Mouse (Mus musculus) frontal cortex, postnatal 36 days (tissue): ENCODE results near the gene Wdr93.

Experiments
- DNase-seq, 2 experiments: peaks; one replicate each; pipeline ENCODE4 v3.0.0; 2022; ENCODE audit warnings: low spot score in 2 of 2

The Wdr93 gene

GRCm38 (mm10) chr7:79742659-79743536 is at the start of gene Wdr93, which contains the start of gene Pex11a:
Gene Wdr93, plus strand, starts transcription at chr7:79743163.
Gene Pex11a, minus strand, starts transcription at chr7:79743131.
- peak; percentile 65 to 81 for DNase-seq

- no peak for DNase-seq
Observed at GRCm38 (mm10) chr7:79696495-79696894, 46.5 kb upstream of the Wdr93 start.

DNA sequence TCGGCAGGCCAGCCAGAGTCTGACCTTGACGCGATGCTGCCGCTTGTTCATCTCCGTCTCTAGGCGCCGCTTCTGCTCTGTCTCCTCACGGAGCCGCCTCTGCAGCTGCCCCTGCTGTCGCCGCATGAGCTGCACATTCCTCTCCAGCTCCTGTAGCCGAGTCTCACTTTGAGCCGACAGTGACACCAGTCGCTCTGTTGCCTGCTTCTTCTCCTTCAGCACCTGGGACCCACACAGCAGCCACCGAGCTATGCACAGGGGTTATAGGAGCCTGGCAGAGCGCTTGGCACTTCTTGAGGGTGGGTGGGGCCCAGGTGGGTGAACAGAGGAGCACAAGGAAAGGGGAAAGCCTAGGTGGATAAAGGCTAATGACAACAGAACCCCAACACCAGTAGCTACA is 40.2 kb upstream of the Wdr93 start:
- DNase-seq: no peak

DNA sequence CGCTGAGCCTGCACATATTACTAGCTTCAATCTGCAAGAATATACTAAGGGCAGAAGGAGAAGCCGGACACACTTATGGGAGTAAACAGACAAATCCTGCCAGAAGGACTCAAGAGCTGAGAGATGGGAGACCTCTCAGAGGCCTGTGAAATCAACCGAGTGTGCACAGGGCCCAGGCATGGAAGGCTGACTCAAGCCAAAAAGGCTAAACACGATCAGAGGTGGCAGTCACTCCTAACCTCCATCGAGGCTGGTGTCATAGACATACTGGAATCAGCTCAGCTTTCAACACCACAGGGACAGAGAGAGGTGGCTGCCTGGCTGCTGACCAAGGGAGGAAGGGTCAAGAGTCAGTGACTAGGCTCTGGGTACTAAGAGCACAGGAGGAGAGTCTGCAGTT is 37.8 kb upstream of the Wdr93 start:
- no peak for DNase-seq

DNA sequence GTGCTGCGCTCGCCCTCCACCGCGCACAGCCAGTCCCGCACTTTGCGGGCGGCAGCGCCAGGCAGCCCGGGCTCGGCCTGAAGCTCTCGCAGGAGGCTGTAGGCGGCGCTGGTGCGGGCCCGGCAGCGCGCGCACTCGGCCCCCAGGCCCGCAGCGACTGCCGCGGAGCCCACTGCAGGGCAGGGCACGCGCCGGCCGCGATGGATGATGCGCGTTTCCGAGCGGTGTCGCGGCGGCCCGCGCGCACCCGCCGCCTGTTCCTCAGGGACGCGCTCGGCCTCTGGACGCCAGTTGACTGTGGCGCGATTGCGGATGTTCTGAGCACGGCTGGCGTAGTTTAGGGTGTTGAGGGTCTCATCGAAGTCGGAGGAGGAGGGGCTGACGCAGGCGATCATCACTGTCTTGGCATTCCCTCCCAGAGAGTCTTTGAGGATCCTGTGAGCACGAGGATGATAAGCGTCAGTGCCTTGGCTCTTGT is 32.8 kb upstream of the Wdr93 start:
- peak; percentile 40 to 58 for DNase-seq

DNA sequence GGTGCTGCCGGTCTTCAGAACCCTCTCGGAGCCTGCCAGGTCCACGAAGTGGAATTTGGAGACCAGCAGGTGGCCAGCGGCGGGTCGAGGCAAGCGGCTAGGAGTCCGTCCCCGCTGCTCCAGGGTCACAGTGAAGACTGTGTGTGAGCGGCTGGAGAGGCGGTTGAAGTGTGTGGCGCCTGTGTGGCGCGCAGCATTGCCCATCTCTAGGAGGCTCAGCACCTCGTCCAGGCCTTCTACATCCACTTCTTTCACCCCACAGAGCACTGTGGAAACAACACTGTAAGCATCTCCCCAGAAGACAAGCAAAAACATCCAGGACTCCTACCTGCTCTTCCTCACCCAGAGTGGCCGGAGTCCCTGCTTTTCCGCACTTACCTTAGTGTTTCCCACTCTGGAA is 32.1 kb upstream of the Wdr93 start:
- peak in 1 of 2 experiments; percentile 22 for DNase-seq

- DNase-seq: peak in 1 of 2 experiments; percentile 31
Observed at GRCm38 (mm10) chr7:79715187-79715981, 27.6 kb upstream of the Wdr93 start, which contains the start of gene Kif7. Gene Kif7, minus strand, starts transcription at chr7:79715720.

- peak in 1 of 2 experiments; percentile 51 for DNase-seq
Observed at GRCm38 (mm10) chr7:79721386-79721977, 21.5 kb upstream of the Wdr93 start.

DNA sequence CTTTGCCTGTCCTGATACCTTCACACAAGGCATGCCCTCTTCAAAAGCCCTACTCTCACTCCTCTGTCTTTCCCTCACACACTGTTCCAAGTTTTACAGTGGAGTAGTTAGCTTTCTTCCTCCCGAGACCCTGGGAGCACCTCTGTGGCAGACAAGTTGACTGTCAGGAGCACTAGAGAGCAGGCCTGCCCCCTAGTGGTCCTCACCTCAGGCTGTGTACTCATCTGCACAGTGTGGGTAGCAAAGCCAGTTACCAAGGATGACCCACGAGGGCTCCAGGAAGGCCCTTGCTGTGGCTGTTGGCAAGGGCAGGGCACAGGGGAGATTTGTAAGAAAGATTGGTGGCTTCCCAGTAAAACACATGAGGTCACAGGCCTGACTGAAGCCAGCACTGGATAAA is 15.9 kb upstream of the Wdr93 start:
- DNase-seq: peak in 1 of 2 experiments; percentile 47

- DNase-seq: peak; percentile 44 to 61
Observed at GRCm38 (mm10) chr7:79728219-79728618, 14.7 kb upstream of the Wdr93 start.

DNA sequence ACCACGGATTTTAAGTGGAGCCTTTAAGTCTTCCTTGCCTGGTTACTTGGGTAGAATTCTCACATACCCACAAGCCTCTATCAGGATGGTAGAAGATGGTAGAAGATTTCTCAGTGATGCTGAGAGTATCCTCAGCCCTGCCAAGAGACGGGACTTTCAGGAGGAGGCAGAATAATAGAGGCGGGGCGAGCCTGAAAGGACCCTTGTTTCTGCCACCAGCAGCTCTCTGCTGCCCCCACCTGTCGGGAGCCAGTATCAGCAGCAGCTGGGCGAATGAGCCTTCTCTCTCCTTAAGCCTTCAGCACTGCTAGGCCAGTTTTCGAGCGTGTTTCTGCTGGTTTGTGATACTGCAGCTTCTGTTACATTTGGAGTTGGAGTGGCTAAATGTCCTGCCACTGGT is 13.8 kb upstream of the Wdr93 start:
- DNase-seq: peak; percentile 66 to 73

DNA sequence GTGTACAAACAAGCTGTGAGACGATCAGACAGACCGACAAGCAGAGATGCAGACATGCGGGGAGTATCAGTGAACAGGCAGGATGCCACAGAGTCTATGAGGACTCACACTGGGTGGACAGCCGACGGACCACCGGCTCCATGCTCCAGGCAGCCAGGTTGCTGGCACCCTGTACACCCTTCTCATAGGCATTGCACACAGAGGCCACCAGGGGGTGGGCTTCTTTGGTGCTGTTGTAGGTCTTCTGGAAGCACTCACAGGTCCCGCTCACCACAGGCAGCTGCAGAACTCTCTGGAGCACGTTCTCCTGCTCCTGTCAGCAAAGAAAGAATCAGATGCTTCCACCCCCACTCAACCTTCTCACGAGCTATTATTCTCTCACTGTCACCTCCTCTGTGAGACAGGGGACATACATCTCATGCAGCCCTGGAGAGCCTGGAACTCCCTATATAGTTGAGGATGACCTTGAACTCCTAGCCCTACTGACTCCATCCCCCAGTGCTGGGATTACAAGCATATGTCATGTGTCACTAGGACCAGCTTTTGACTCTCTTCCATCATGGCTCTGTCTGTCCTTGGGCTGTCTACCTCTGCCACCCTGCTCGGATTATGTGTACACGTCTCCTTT is 13.1 kb upstream of the Wdr93 start:
- DNase-seq: no peak

DNA sequence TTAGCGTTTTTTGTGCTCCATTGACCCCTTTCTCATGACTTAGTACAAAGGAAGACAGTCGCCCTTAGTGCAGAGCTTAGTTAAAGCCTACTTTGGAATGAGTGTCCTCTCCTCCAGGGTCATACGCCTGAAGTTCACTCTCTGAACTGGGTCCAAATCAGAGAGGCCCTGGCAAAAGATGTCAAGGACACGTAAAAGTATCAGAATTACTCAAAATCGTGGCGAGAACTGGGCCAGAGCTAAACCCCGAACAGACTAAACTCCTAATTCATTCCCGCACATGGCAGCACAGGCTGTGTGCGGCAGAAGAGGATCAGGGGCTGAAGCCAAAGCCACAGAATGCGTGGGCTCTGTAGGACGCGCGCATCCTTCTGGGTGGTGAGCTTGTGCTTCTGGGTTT is 11.5 kb upstream of the Wdr93 start:
- DNase-seq: no peak

DNA sequence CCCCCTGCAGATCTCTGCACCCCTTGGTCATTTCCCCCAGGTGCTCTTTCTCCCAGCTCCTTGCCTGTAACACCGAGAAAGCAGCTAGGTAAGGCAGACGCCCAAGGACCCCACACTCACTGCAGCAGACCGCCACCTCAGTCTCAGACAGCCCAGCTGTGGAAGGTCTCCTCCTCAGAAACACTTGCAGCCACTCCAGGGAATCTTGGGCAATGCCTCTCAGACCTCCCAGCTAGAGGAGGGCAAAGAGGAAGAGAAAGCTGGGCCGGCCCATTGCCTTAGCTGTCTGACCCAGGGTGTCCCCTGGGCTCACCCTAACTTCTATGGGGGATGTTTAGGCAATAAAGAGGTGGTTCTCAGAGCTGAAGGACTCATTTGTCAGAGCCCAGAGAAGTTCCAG is 10.3 kb upstream of the Wdr93 start, which contains the start of gene Plin1:
Plin1 (minus strand) TSS at position 282 of the 400 bp plus-strand sequence.
- no peak for DNase-seq

- no peak for DNase-seq
Observed at GRCm38 (mm10) chr7:79734563-79734962, 8.4 kb upstream of the Wdr93 start.

DNA sequence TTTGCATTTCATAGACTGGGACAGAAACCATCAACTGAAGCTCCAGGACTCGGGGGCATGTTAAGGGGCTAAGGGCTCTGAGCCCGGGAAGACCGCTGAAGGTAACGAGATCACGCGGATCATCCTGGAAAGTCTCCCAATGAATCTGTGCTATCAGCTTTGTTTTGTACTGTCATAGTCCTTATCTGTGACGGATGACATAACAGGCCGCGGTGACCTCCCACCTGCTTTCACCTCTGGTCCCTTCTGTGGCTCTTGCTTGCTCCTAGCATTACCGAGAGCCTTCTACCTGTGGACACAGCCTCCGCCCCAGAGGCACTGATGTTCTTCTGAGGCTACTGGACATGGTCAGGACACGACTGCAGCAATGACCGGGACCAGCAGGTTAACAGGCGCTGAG is 6.5 kb upstream of the Wdr93 start:
- no peak for DNase-seq

- DNase-seq: no peak
Observed at GRCm38 (mm10) chr7:79738913-79739312, 4.0 kb upstream of the Wdr93 start.

DNA sequence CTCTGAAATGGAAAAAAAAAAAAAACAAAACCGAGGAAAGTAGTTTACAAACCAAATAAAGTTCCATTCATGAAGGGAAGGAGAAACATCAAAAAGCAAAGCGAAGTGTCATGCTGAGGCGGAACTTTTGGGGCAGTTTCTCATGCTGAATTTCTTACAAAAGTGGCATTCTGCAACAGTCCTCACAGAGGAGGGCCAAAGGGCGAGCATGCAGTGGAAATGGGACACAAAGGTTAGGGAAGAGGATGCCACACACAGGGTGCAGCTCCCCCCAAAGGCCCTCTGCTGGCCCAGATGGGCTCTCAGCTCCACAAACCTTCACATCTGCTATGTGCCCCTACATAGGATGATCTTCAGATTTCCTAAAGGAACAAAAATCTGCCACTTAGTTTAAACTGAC is 2.7 kb upstream of the Wdr93 start:
- no peak for DNase-seq

DNA sequence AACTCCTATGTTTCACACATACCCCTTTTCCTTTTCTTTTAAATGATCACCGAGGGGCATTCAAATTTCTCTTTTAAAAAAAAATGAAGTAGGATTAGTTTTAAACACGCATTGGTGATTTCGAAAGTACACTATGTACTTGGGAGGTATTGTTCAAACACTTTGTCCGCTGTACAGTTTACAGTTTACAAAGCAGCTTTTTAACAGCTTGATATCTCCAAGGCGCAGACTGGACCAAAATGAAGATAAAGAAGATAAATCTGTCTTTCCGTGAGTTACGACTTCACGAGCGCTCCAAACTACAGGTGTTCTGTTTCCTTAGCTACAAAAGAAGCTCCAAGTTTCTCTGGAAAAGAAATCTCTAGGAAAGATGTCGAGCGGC is 695 bp upstream of the Wdr93 start:
- DNase-seq: no peak

GRCm38 (mm10) chr7:79744051-79744450 is 1.1 kb downstream of the Wdr93 start:
- DNase-seq: peak; percentile 22 to 39

- DNase-seq: no peak
Observed at GRCm38 (mm10) chr7:79744585-79744984, 1.6 kb downstream of the Wdr93 start.

GRCm38 (mm10) chr7:79747659-79748058 is 4.7 kb downstream of the Wdr93 start:
- no peak for DNase-seq
